Mouse (Mus musculus) testis, adult 2 months (tissue): ENCODE data around the gene Tprkb. TPM values are rescaled to one million over a fixed set of nuclear protein-coding genes. Genes with fewer than 3 reads are reported as not detected.
"Not testable (repeated sequence)": the region's sequence is repeated elsewhere in the genome, so short reads cannot be mapped to it uniquely, and the experiment has no call there.

Source experiments
- H3K27ac ChIP-seq: fragments of 200-500 bp; 2 replicates; pipeline ENCODE4 v1.5.1; 2012; ENCODE audit warnings: low read depth, low read length; ENCODE audit not compliant: control insufficient read depth, insufficient read depth
- H3K27me3 ChIP-seq: fragments of 200-500 bp; 2 replicates; pipeline ENCODE4 v1.6.1; 2012; ENCODE audit warnings: mild to moderate bottlenecking, low read length, moderate library complexity; ENCODE audit not compliant: control insufficient read depth, insufficient read depth
- H3K36me3 ChIP-seq: fragments of 200-500 bp; 2 replicates; pipeline ENCODE4 v1.6.1; 2012; ENCODE audit warnings: mild to moderate bottlenecking, low read length; ENCODE audit not compliant: control insufficient read depth, insufficient read depth
- H3K4me1 ChIP-seq: fragments of 200-500 bp; 2 replicates; pipeline ENCODE4 v1.6.1; 2012; ENCODE audit warnings: low read length; ENCODE audit not compliant: control insufficient read depth, insufficient read depth
- H3K4me3 ChIP-seq: fragments of 200-500 bp; 2 replicates; pipeline ENCODE4 v1.5.1; 2012; ENCODE audit warnings: low read depth, mild to moderate bottlenecking, low read length, moderate library complexity, mixed read lengths; ENCODE audit not compliant: control insufficient read depth
- CTCF ChIP-seq: fragments of 200-500 bp; IDR thresholded peaks from 2 replicates; pipeline ENCODE4 v1.5.1; 2012; ENCODE audit warnings: low read depth, mild to moderate bottlenecking, inconsistent platforms, low read length, moderate library complexity; ENCODE audit not compliant: control insufficient read depth, insufficient read depth, insufficient replicate concordance
- POLR2A ChIP-seq: fragments of 200-500 bp; IDR thresholded peaks from 2 replicates; pipeline ENCODE4 v1.6.1; 2012; ENCODE audit warnings: low read depth, mild to moderate bottlenecking, inconsistent platforms, low read length, moderate library complexity; ENCODE audit not compliant: control insufficient read depth
- polyA plus RNA-seq: library from polyadenylated mRNA; depleted of rRNA; stranded (reverse); fragments of >200 nt; gene quantifications from 2 replicates; pipeline ENCODE4 v1.2.3, GENCODE M21; 2012; rRNA removed

Tprkb gene
- 10.8 and 11.1 TPM in 2 replicates for polyA plus RNA-seq

GRCm38 (mm10) chr6:85911587-85911986 is at the start of gene Tprkb:
TSS of gene Tprkb (plus strand) at chr6:85911865.
- H3K36me3 ChIP-seq, result no peaks in the 10 kb centered on the region
- no peak for TF ChIP-seq POLR2A
- no peak for TF ChIP-seq CTCF

GRCm38 (mm10) chr6:85862565-85862964 is 49.1 kb upstream of the Tprkb start:
- no peaks in the 10 kb centered on the region for H3K4me1 ChIP-seq
- no peak for TF ChIP-seq CTCF
- TF ChIP-seq POLR2A, result no peak
- no peak overlapping the region for H3K4me3 ChIP-seq
- no peaks in the 10 kb centered on the region for H3K36me3 ChIP-seq
- peak overlapping the region; percentile 62; the same call in 1 of the 2 replicates for H3K27ac ChIP-seq
- no peaks in the 10 kb centered on the region for H3K27me3 ChIP-seq

More at GRCm38 (mm10) chr6:85911587-85911986, at the start of gene Tprkb:
- Histone ChIP-seq H3K4me3 (no peak within 1 kb of the TSS), H3K27me3 (no peaks in the 10 kb centered on the region), H3K27ac (no peak within 1 kb of the TSS), H3K4me1 (peaks cover 5% of the 10 kb centered on the region)

- Histone ChIP-seq H3K27me3 (no peaks in the 10 kb centered on the region), H3K4me3 (no peak overlapping the region), H3K36me3 (no peaks in the 10 kb centered on the region), H3K27ac (peak overlapping the region; percentile 17; the same call in 1 of the 2 replicates), H3K4me1 (no peaks in the 10 kb centered on the region)
- TF ChIP-seq POLR2A (no peak), CTCF (no peak)
Observed at GRCm38 (mm10) chr6:85863136-85863535, 48.5 kb upstream of the Tprkb start.

- Histone ChIP-seq H3K36me3 (no peaks in the 10 kb centered on the region), H3K4me1 (no peaks in the 10 kb centered on the region), H3K27ac (peak overlapping the region; percentile 43), H3K27me3 (no peaks in the 10 kb centered on the region), H3K4me3 (no peak overlapping the region)
- TF ChIP-seq CTCF (no peak), POLR2A (no peak)
Observed at GRCm38 (mm10) chr6:85863840-85864239, 47.8 kb upstream of the Tprkb start.

GRCm38 (mm10) chr6:85864900-85865639 is 46.6 kb upstream of the Tprkb start:
- H3K4me1 ChIP-seq, H3K4me3 ChIP-seq, H3K27me3 ChIP-seq, H3K36me3 ChIP-seq, H3K27ac ChIP-seq: not testable (repeated sequence)

GRCm38 (mm10) chr6:85866166-85866565 is 45.5 kb upstream of the Tprkb start:
- not testable (repeated sequence) for H3K27me3 ChIP-seq, H3K4me1 ChIP-seq, H3K27ac ChIP-seq, H3K36me3 ChIP-seq, H3K4me3 ChIP-seq

- not testable (repeated sequence) for H3K4me3 ChIP-seq, H3K36me3 ChIP-seq, H3K27ac ChIP-seq, H3K4me1 ChIP-seq, H3K27me3 ChIP-seq
Observed at GRCm38 (mm10) chr6:85866995-85867394, 44.7 kb upstream of the Tprkb start.
